Mouse (Mus musculus) adrenal gland, adult 2 months (tissue): ENCODE measurements at regions not wholly inside any gene's neighbourhood (a gene's known extent, or its start where the extent isn't known, plus 50 kb on each side); places are given as distances from the start of the nearest gene placed in this dataset.

ENCODE experiments used
- DNase-seq: peaks from one replicate; pipeline ENCODE4 v3.0.0; 2021

DNA sequence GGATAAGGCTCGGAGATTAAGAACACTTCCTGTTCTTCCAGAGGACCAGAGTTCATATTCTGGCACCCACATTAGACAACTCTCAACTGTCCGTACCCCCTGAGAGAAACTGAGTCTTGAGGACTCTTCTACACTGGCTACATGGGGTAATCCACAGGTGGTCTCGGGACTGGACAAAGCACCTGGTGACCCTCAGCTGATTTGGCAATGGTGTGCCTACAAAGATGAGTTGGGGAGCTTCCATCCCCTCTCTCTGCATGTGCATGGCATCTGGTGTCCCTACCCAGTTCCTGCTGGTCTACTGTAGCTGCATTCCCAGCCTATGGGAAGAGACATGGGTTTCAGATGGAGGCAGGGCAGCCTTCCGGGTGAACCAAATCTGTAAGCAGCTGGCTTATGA, 61.2 kb upstream of the Kcnj15 start:
- DNase-seq = no peak

DNA sequence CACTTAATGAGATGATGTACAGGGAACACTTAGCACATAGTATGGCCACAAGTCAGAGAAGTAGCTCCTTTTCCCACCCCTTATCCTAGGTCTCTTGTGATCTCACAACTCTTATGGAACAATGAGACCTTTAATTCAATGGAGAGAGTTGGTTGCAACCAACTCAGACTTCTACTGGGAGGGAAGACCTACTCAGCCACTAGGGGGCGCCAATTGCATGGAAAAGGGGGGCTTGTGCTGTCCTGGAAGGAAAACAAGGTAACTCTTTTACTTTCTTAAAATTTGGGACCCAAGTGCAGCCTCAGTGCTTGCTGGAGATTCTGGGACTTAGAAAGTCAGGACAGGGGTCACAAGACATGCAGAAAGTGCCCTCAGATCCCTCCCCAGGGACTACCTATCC, 60.7 kb upstream of the Kcnj15 start:
- peak; percentile 71 for DNase-seq

DNA sequence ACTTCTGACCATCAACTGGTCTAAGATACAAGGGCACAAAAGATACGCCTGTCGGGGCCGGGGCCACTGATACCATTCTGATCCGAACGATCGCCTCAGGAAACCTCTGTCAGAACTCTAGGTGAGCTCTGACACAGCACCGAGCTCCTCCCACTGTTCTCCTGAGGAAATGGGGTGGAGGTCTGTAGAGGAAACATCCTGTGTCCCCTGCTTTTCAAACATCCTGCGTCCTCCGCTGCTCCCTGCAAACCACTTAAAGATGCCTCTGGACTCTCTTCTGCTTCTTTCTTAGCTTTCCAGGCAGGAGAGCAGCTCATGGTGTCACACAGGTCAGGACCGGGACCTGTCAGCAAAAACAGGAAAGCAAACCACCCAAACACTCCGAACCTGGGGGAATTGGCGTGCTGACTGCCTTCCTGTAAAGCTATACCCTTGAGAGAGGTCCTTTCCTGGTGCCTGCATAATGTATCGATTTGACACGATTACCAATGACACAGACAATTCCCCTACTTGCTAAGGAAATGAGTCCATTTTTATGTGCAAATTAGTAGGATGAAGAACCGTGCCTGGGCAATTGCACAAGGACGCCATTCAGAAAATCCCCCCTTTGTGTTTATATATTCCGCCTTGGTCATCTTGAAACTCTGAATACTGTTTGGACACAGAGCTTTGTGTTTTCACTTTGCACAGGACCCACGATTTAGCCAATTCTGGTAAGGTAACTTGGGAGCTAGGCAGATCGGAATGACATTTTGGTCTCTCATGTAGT, 58.4 kb upstream of the Kcnj15 start:
- no peak for DNase-seq

DNA sequence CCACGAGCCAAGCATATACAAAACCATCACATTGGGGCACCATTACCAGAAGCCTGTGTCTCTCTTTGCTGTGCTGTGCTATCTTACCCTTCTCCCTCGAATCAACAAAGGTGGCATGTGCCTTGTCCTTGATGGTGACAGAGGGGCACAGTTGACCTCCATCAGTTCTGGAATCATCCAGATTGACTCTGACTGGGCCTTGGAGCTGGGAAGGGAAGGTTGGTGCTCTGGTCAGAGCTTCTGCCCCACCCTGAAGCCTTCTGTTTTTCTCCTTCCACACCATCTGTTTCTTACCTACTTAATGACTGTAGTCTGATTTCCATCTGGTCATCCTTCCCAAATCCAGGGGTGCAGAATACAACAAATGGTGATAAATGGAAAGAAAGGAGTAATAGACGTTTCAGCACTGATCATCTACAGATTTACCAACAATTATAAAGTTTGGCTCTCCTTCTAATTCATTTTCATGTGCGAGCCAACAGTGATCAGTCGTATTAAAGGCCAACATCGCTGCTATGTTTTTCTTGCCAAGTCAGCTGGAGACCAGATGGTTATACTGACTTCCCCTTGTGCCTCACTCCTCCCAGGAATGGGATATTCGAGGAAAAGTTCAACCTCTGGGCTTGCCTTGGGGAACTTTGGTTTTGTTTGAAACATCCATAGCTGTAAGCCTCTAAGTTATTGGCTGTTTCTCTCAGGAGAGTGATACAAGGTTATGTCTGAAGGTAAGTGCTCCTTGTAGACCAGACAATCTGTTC, 55.1 kb upstream of the Kcnj15 start:
- no peak for DNase-seq

DNA sequence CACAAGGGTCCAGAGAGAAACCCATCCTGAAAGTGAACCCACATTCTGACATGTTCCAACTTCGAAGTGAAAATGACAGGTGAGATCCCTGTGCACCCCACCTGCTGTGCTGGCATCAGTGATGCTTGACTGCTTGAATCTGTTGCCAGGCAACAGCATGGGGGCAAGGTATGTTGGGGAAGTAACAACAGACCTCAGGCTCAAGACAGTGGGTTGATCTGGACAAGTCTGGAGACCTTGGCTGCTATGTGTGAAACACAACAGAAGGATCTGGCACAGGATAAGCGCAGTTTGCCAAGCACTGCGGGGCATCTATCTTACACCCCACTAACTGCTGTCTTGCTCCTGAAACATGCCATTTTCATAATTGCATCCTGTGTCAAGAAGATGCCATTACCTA, 54.3 kb upstream of the Kcnj15 start:
- DNase-seq = no peak

DNA sequence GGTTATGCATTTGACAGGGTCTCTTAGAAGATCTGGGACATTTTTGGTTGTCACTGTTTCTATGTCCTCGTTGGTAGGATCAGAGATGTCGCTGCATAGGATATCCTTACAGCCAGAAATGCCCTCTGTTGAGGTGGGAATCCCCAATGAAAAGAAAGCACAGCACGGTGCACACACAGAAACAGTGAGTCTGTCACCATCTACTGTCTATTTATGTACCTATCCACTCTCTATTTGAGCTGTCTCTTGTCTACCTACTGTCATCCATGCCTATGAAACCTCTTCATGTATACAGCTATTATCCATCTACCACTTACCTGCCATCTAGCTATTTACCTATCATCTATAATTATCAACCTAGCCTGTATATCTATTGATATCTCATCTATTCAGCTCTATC, 53.6 kb upstream of the Kcnj15 start:
- DNase-seq = no peak

DNA sequence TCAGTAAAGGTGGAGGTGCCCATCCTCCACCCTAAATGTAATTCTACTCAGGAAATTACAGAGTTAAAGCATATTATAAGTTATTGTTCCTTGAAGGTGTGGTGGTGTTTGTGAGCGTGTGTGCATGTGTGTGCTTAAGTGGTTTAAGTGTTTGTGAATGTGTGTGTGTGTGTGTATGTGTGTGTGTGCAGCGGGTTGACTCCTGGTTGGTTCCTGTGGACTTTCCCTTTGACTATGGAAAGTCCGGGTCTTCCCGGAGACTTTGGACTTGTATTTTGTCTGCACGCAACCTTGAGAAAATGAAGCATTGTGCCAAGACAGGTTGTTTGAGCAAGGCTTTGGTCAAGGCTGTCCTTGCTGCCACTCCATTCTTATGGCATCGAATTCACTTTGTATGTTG, 52.9 kb upstream of the Kcnj15 start:
- no peak for DNase-seq

DNA sequence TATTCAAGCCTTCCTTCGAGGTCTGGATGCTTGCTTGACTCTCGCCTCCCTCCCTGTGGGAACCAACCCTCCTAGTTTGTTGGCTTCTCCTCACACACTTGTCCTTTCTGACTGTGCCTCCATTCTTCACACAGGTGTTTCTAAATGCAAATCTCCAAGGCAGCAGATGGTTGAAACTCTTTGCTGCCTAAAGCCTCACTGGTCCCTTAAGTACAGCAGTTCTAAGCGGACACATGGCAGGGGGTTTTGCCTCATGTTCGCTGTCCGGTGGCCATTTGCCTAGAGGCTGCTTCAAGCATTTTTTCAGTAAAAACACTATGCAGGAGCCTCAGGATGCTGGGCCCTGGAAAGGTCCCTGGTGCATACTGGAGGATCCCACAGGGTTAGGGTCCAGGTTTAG, 50.9 kb upstream of the Kcnj15 start:
- DNase-seq = no peak

DNA sequence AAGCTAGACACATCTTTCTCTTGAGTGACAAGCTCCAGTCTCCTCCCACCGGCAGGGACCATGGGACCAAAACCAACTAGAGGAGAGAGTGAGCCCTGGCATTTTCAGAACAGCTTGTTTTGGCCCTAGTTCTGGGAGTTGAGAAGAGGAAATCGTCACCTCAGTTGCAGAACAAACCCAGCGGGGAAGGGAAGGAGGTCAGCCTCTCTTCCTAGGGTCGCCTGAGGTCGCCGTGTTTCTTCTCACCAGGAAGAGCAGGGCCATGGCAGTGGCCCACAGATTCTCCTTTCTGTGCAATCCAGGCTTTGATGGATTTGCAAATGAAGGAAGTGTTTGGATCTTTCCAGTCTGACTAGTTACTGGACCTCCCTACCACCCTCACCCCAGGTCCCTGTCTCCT, 49.8 kb upstream of the Kcnj15 start:
- DNase-seq = no peak
